Mouse (Mus musculus) liver, postnatal 0 days (tissue): ENCODE results near the gene Rab5a. TPM values are rescaled to one million over a fixed set of nuclear protein-coding genes. Genes with fewer than 3 reads are reported as not detected.
"Not testable (repeated sequence)": the region's sequence is repeated elsewhere in the genome, so short reads cannot be mapped to it uniquely, and the experiment has no call there.

ENCODE experiments used
- ATAC-seq: fragments of 200-750 bp; cut with Nextera tagmentation; 2 replicates; pipeline ENCODE4 v1.8.0; 2017; ENCODE audit warnings: mild to moderate bottlenecking, moderate library complexity
- DNase-seq: peaks from one replicate; pipeline ENCODE4 v3.0.0-alpha.2; 2016
- H3K27ac ChIP-seq: fragments of 300-500 bp; sonication (generic); 2 replicates; pipeline ENCODE4 v1.5.1; 2014; ENCODE audit warnings: antibody characterized with exemption, moderate library complexity, mild to moderate bottlenecking, low read depth
- H3K27me3 ChIP-seq: fragments of 300-500 bp; sonication (generic); 2 replicates; pipeline ENCODE4 v1.6.1; 2014; ENCODE audit warnings: low read length, control low read depth, mixed read lengths; ENCODE audit not compliant: insufficient read depth
- H3K36me3 ChIP-seq: fragments of 300-500 bp; sonication (generic); replicated peaks from 2 replicates; pipeline ENCODE4 v1.6.1; 2014; ENCODE audit warnings: mild to moderate bottlenecking, control low read depth, low read length, moderate library complexity, mixed read lengths; ENCODE audit not compliant: insufficient read depth
- H3K4me1 ChIP-seq: fragments of 300-500 bp; sonication (generic); 2 replicates; pipeline ENCODE4 v1.6.1; 2014; ENCODE audit warnings: antibody characterized with exemption, mild to moderate bottlenecking, control low read depth; ENCODE audit not compliant: insufficient read depth
- H3K4me2 ChIP-seq: fragments of 300-500 bp; sonication (generic); 2 replicates; pipeline ENCODE4 v1.6.1; 2014; ENCODE audit warnings: low read depth, mild to moderate bottlenecking, low read length, moderate library complexity, mixed read lengths
- H3K4me3 ChIP-seq: fragments of 300-500 bp; sonication (generic); 2 replicates; pipeline ENCODE4 v1.5.1; 2014; ENCODE audit warnings: low read depth, low read length
- H3K9ac ChIP-seq: fragments of 300-500 bp; sonication (generic); replicated peaks from 2 replicates; pipeline ENCODE4 v1.6.1; 2014; ENCODE audit warnings: mild to moderate bottlenecking, moderate library complexity
- H3K9me3 ChIP-seq: fragments of 300-500 bp; sonication (generic); 2 replicates; pipeline ENCODE4 v1.6.1; 2016; ENCODE audit warnings: mild to moderate bottlenecking, control low read depth, low read length, mixed read lengths
- CTCF ChIP-seq: sonication (generic); IDR thresholded peaks from 2 replicates; pipeline ENCODE4 v1.5.1; 2016; ENCODE audit warnings: antibody characterized with exemption, low read depth
- EP300 ChIP-seq: IDR thresholded peaks from 2 replicates; pipeline ENCODE4 v1.6.1; 2016; ENCODE audit warnings: antibody characterized with exemption, low read depth, mild to moderate bottlenecking
- WGBS: fragments of 180-500 bp; shearing (Covaris S2); extraction: QIAGEN DNeasy Blood & Tissue Kit; methylation state at CpG from one replicate; pipeline ENCODE4 v1.1.7; 2014; ENCODE audit not compliant: insufficient replicate concordance; 5-methylcytosine and 5-hydroxymethylcytosine counted together
- polyA plus RNA-seq: library from polyadenylated mRNA; unstranded; fragments of >200 nt; fragmentation: Nextera tagmentation; extraction: Ambion mirVana; gene quantifications from 2 replicates; pipeline ENCODE4 v1.2.1, GENCODE M21; 2015

Gene Rab5a
- polyA plus RNA-seq, 1 experiment from 2014 or later = 32.6 TPM

- no peak for TF ChIP-seq EP300
- Histone ChIP-seq H3K36me3 (no peaks in the 10 kb centered on the region), H3K9me3 (no peaks in the 10 kb centered on the region), H3K4me1 (no peaks in the 10 kb centered on the region; the same call in 1 of the 2 replicates), H3K4me3 (no peak overlapping the region), H3K4me2 (no peak overlapping the region), H3K27ac (no peak overlapping the region), H3K9ac (no peak overlapping the region), H3K27me3 (no peaks in the 10 kb centered on the region)
- no peak for ATAC-seq
- WGBS = 35% methylated on average over 2 of the region's 2 CpGs
- peak; percentile 34 for DNase-seq
Observed at GRCm38 (mm10) chr17:53532425-53532824, 53.4 kb downstream of the Rab5a start.

GRCm38 (mm10) chr17:53539351-53539750 lies 60.3 kb downstream of the Rab5a start, which contains the start of gene Pp2d1:
TSS of gene Pp2d1 (minus strand) at chr17:53539451.
- not testable (repeated sequence) for H3K36me3 ChIP-seq, H3K4me2 ChIP-seq, DNase-seq, H3K9me3 ChIP-seq, H3K4me3 ChIP-seq, ATAC-seq, H3K4me1 ChIP-seq, H3K9ac ChIP-seq, H3K27me3 ChIP-seq, H3K27ac ChIP-seq
- WGBS = 85% methylated on average over 2 of the region's 2 CpGs

- Histone ChIP-seq H3K27me3 (no peaks in the 10 kb centered on the region), H3K27ac (no peak overlapping the region), H3K9ac (no peak overlapping the region), H3K4me2 (no peak overlapping the region), H3K4me3 (no peak overlapping the region), H3K4me1 (no peaks in the 10 kb centered on the region), H3K36me3 (no peaks in the 10 kb centered on the region), H3K9me3 (no peaks in the 10 kb centered on the region)
- DNase-seq (no peak), ATAC-seq (no peak)
- 87% methylated on average over 4 of the region's 4 CpGs for WGBS
- TF ChIP-seq CTCF (no peak), EP300 (no peak)
Observed at GRCm38 (mm10) chr17:53542536-53542935, 63.5 kb downstream of the Rab5a start.

- WGBS = 73% methylated on average over 9 of the region's 9 CpGs
- H3K27ac ChIP-seq = no peak overlapping the region
- no peak for ATAC-seq
Observed at GRCm38 (mm10) chr17:53543591-53544324, 64.7 kb downstream of the Rab5a start.

GRCm38 (mm10) chr17:53551306-53552299 lies 72.6 kb downstream of the Rab5a start:
- ATAC-seq (no peak), DNase-seq (no peak)
- H3K9me3 ChIP-seq = no peaks in the 10 kb centered on the region
- TF ChIP-seq CTCF (no peak), EP300 (no peak)
- H3K36me3 ChIP-seq = no peaks in the 10 kb centered on the region
- no peaks in the 10 kb centered on the region for H3K27me3 ChIP-seq
- no peaks in the 10 kb centered on the region for H3K4me1 ChIP-seq
- H3K9ac ChIP-seq = no peak overlapping the region
- H3K4me3 ChIP-seq = no peak overlapping the region
- H3K4me2 ChIP-seq = no peak overlapping the region
- WGBS = 82% methylated on average over 8 of the region's 8 CpGs
- no peak overlapping the region for H3K27ac ChIP-seq

More at GRCm38 (mm10) chr17:53543591-53544324, 64.7 kb downstream of the Rab5a start:
- Histone ChIP-seq H3K9ac (no peak overlapping the region), H3K4me2 (no peak overlapping the region), H3K36me3 (no peaks in the 10 kb centered on the region), H3K9me3 (no peaks in the 10 kb centered on the region), H3K4me1 (no peaks in the 10 kb centered on the region), H3K27me3 (no peaks in the 10 kb centered on the region), H3K4me3 (no peak overlapping the region)
- DNase-seq = no peak
- TF ChIP-seq CTCF (no peak), EP300 (no peak)

- TF ChIP-seq CTCF = peak; percentile 67
- no peak for TF ChIP-seq EP300
- DNase-seq (peak; percentile 37), ATAC-seq (no peak)
- no peak overlapping the region for H3K4me3 ChIP-seq
- H3K27ac ChIP-seq = no peak overlapping the region; the same call in 1 of the 2 replicates
- WGBS = 62% methylated on average over 4 of the region's 4 CpGs
- H3K4me2 ChIP-seq = no peak overlapping the region
- no peaks in the 10 kb centered on the region for H3K27me3 ChIP-seq
- H3K9ac ChIP-seq = no peak overlapping the region
- H3K4me1 ChIP-seq = no peaks in the 10 kb centered on the region
- H3K9me3 ChIP-seq = no peaks in the 10 kb centered on the region
- H3K36me3 ChIP-seq = no peaks in the 10 kb centered on the region
Observed at GRCm38 (mm10) chr17:53554088-53554487, 75.1 kb downstream of the Rab5a start.
